Mouse (Mus musculus): ENCODE results near the gene Herc6.

The Herc6 gene

GRCm38 (mm10) chr6:57581595-57581994 is 795 bp downstream of the Herc6 start:
- no peak for DNase-seq (ENCODE audit: low spot score)

GRCm38 (mm10) chr6:57582356-57582755 is 1.6 kb downstream of the Herc6 start:
- no peak for DNase-seq (ENCODE audit: low spot score)

GRCm38 (mm10) chr6:57605546-57606307 is 24.9 kb downstream of the Herc6 start:
- DNase-seq (ENCODE audit: low spot score) = no peak

GRCm38 (mm10) chr6:57607999-57608398 is 27.2 kb downstream of the Herc6 start:
- DNase-seq (ENCODE audit: low spot score) = no peak

GRCm38 (mm10) chr6:57609631-57610030 is 28.8 kb downstream of the Herc6 start:
- no peak for DNase-seq (ENCODE audit: low spot score)

- no peak for DNase-seq (ENCODE audit: low spot score)
Measured at GRCm38 (mm10) chr6:57615788-57616187, 35.0 kb downstream of the Herc6 start.

- no peak for DNase-seq (ENCODE audit: low spot score)
Measured at GRCm38 (mm10) chr6:57639531-57639930, 58.7 kb downstream of the Herc6 start.

GRCm38 (mm10) chr6:57641789-57642188 is 61.0 kb downstream of the Herc6 start:
- peak; percentile 82 for DNase-seq (ENCODE audit: low spot score)

GRCm38 (mm10) chr6:57647256-57647655 is 66.5 kb downstream of the Herc6 start:
- no peak for DNase-seq (ENCODE audit: low spot score)

- no peak for DNase-seq (ENCODE audit: low spot score)
Measured at GRCm38 (mm10) chr6:57661295-57661694, 80.5 kb downstream of the Herc6 start.

- no peak for DNase-seq (ENCODE audit: low spot score)
Measured at GRCm38 (mm10) chr6:57684156-57684555, 103.4 kb downstream of the Herc6 start.

GRCm38 (mm10) chr6:57691467-57692261 is 110.9 kb downstream of the Herc6 start, which contains the start of gene Pyurf:
Pyurf (minus strand) TSS chr6:57692078.
- DNase-seq (ENCODE audit: low spot score) = peak; percentile 74

- DNase-seq (ENCODE audit: low spot score) = no peak
Measured at GRCm38 (mm10) chr6:57693116-57693515, 112.3 kb downstream of the Herc6 start.

- no peak for DNase-seq (ENCODE audit: low spot score)
Measured at GRCm38 (mm10) chr6:57701686-57702085, 120.9 kb downstream of the Herc6 start.

GRCm38 (mm10) chr6:57702376-57702742 is 121.6 kb downstream of the Herc6 start, which contains the start of gene Lancl2:
Lancl2 (plus strand) TSS chr6:57702540.
- DNase-seq (ENCODE audit: low spot score) = peak; percentile 3

- DNase-seq (ENCODE audit: low spot score) = peak; percentile 92
Measured at GRCm38 (mm10) chr6:57702743-57703499, 122.1 kb downstream of the Herc6 start.

GRCm38 (mm10) chr6:57703703-57704102 is 122.9 kb downstream of the Herc6 start:
- no peak for DNase-seq (ENCODE audit: low spot score)

- DNase-seq (ENCODE audit: low spot score) = no peak
Measured at GRCm38 (mm10) chr6:57706721-57707120, 125.9 kb downstream of the Herc6 start.

- DNase-seq (ENCODE audit: low spot score) = no peak
Measured at GRCm38 (mm10) chr6:57711726-57712125, 130.9 kb downstream of the Herc6 start.
